Mouse (Mus musculus): ENCODE data around the gene Msrb3. TPM values are rescaled to one million over a fixed set of nuclear protein-coding genes. Genes with fewer than 3 reads are reported as not detected.
A peak's percentile ranks its signal among the peaks of the same experiment; 100 is the strongest.

Gene Msrb3
- total and polyA plus RNA-seq, 3 experiments: 0.15 TPM; not detected in 1

GRCm38 (mm10) chr10:120792191-120792765 lies 106.6 kb downstream of the Msrb3 start (continued):
- TF ChIP-seq POLR2AphosphoS5 (IDR thresholded peaks at IDR 0.05; ENCODE audit: borderline replicate concordance, low read depth, low read length) (no peak), MAFK (IDR thresholded peaks at IDR 0.05; ENCODE audit: borderline replicate concordance, low read depth, low read length) (no peak), RAD21 (IDR thresholded peaks at IDR 0.05; ENCODE audit: low read depth, low read length) (no peak)

- H3K36me3 ChIP-seq (ENCODE audit: control insufficient read depth in 1 of 2, insufficient read depth in 2 of 2, low read length in 2 of 2): no peaks in the 10 kb centered on the region
- no peaks in the 10 kb centered on the region for H3K4me1 ChIP-seq (ENCODE audit: control insufficient read depth in 1 of 2, insufficient read depth in 2 of 2, low read length in 2 of 2)
- no peak overlapping the region for H3K27ac ChIP-seq (ENCODE audit: control insufficient read depth, low read depth, low read length)
- no peaks in the 10 kb centered on the region; a peak in 1 of 4 replicates for H3K27me3 ChIP-seq (ENCODE audit: control insufficient read depth in 1 of 2, insufficient read depth in 2 of 2, low read length in 2 of 2)
- DNase-seq (ENCODE audit: low read depth, low spot score): peak; percentile 11
- H3K4me3 ChIP-seq (ENCODE audit: control insufficient read depth in 1 of 2, insufficient read depth in 1 of 2, low read depth in 2 of 2, low read length in 2 of 2): no peak overlapping the region
- TF ChIP-seq MYC (IDR thresholded peaks at IDR 0.05; ENCODE audit: low read depth, low read length) (no peak), JUND (IDR thresholded peaks at IDR 0.05; ENCODE audit: low read depth, low read length) (no peak), TCF12 (IDR thresholded peaks at IDR 0.05; ENCODE audit: low read depth, low read length) (no peak), GATA1 (IDR thresholded peaks at IDR 0.05; ENCODE audit: low read depth, low read length) (no peak), ZMIZ1 (IDR thresholded peaks at IDR 0.05; ENCODE audit: low read depth, low read length) (no peak), UBTF (IDR thresholded peaks at IDR 0.05; ENCODE audit: borderline replicate concordance, insufficient read depth, low read depth, low read length) (no peak), CHD1 (IDR thresholded peaks at IDR 0.05; ENCODE audit: low read depth, low read length) (no peak), CTCF (IDR thresholded peaks at IDR 0.05 in 2 of 3, conservative IDR thresholded peaks at IDR 0.05 in 1 of 3; ENCODE audit: control insufficient read depth in 1 of 3, insufficient read depth in 1 of 3, low read depth in 2 of 3, low read length in 3 of 3, poor library complexity in 1 of 3, severe bottlenecking in 1 of 3) (no peak), NRF1 (IDR thresholded peaks at IDR 0.05; ENCODE audit: insufficient read depth, low read depth, low read length, poor library complexity, severe bottlenecking) (no peak), TAL1 (IDR thresholded peaks at IDR 0.05; ENCODE audit: low read length) (no peak), MAZ (IDR thresholded peaks at IDR 0.05; ENCODE audit: low read depth, low read length) (no peak), KAT2A (conservative IDR thresholded peaks at IDR 0.05; ENCODE audit: low read depth, low read length) (no peak)
- no peaks in the 10 kb centered on the region for H3K9me3 ChIP-seq (replicated peaks; ENCODE audit: insufficient read depth, low read length)
- H3K79me2 ChIP-seq (ENCODE audit: control insufficient read depth, insufficient read depth, low read length, poor library complexity): no peaks in the 10 kb centered on the region
- no peak overlapping the region for H3K9ac ChIP-seq (ENCODE audit: control insufficient read depth, low read depth, low read length, poor library complexity, severe bottlenecking)
Observed at GRCm38 (mm10) chr10:120791438-120791837, 107.5 kb downstream of the Msrb3 start.

DNA sequence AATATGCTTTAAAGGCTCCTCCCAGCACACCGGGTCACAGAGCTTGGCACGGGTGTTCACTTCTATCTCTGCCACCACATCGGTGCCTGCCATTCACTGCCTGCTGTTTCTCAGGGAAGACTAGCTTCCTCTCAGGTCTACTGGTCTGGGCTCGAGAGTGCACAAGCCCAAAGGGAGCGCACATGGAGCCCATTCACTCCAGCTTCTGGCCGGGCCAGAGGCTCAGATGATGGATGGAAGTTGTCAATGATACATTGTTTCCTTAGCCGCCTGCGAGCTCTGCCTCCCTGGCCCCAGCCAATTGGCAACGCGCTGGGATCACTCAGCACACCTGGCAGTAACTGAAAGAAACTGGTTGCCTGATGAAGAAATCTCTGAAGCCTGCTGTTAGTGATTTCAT lies 111.7 kb downstream of the Msrb3 start:
- TF ChIP-seq CHD1 (IDR thresholded peaks at IDR 0.05; ENCODE audit: low read depth, low read length): no peak
- H3K27ac ChIP-seq (ENCODE audit: control insufficient read depth, low read depth, low read length): no peak overlapping the region
- DNase-seq (ENCODE audit: low read depth, low spot score): no peak
- no peaks in the 10 kb centered on the region; a peak in 1 of 4 replicates for H3K27me3 ChIP-seq (ENCODE audit: control insufficient read depth in 1 of 2, insufficient read depth in 2 of 2, low read length in 2 of 2)
- no peak overlapping the region for H3K9ac ChIP-seq (ENCODE audit: control insufficient read depth, low read depth, low read length, poor library complexity, severe bottlenecking)
- H3K9me3 ChIP-seq (replicated peaks; ENCODE audit: insufficient read depth, low read length): no peaks in the 10 kb centered on the region
- H3K4me1 ChIP-seq (ENCODE audit: control insufficient read depth in 1 of 2, insufficient read depth in 2 of 2, low read length in 2 of 2): peaks cover 2 to 6% of the 10 kb centered on the region in 2 experiments; a peak in 3 of 4 replicates
- no peak overlapping the region for H3K4me3 ChIP-seq (ENCODE audit: control insufficient read depth in 1 of 2, insufficient read depth in 1 of 2, low read depth in 2 of 2, low read length in 2 of 2)
- H3K36me3 ChIP-seq (ENCODE audit: control insufficient read depth in 1 of 2, insufficient read depth in 2 of 2, low read length in 2 of 2): 0 out of 4 replicates have a peak, but pooled peaks cover 0 to 2% of the 10 kb centered on the region in 2 experiments
- H3K79me2 ChIP-seq (ENCODE audit: control insufficient read depth, insufficient read depth, low read length, poor library complexity): no peaks in the 10 kb centered on the region

All from MEL (cell line).